Mouse (Mus musculus): ENCODE data around the gene Gm21985. TPM values are rescaled to one million over a fixed set of nuclear protein-coding genes. Genes with fewer than 3 reads are reported as not detected.
"Not testable (repeated sequence)": the region's sequence is repeated elsewhere in the genome, so short reads cannot be mapped to it uniquely, and the experiment has no call there.

Gm21985 gene
- polyA plus RNA-seq, 1 experiment, result not detected

DNA sequence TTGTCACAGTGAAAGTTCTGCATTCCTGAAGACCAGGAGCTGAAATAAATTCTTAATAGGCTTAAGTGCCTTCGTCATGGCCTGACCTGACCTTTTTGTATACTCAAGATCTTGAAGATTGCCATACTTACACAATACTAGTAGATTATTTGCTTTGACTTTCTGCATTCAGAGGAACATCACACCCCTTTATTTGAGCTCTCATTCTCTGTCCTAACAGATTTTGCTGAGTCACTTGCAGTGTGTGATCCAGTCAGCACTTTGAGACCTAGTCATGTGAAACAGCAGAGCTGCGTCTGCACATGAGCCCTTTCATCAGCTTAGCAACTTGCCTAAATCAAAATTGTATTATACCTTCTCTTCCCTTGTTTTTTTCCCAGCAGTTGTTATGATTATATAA, 167.2 kb downstream of the Gm21985 start:
- no peaks in the 10 kb centered on the region for H3K27me3 ChIP-seq (ENCODE audit: control insufficient read depth, insufficient read depth, insufficient read length)
- H3ac ChIP-seq (ENCODE audit: control insufficient read depth, insufficient read length), result no peak overlapping the region
- no peak for TF ChIP-seq SRF (IDR thresholded peaks at IDR 0.05; ENCODE audit: control insufficient read depth, insufficient read length, low read depth)
- H3K4me3 ChIP-seq, result no peak overlapping the region
- no peaks in the 10 kb centered on the region for H3K36me3 ChIP-seq (ENCODE audit: control insufficient read depth, insufficient read depth)
- H3K79me2 ChIP-seq (ENCODE audit: control insufficient read depth, insufficient read depth), result no peaks in the 10 kb centered on the region
- no peak overlapping the region for H3K4me2 ChIP-seq (ENCODE audit: low read depth)

DNA sequence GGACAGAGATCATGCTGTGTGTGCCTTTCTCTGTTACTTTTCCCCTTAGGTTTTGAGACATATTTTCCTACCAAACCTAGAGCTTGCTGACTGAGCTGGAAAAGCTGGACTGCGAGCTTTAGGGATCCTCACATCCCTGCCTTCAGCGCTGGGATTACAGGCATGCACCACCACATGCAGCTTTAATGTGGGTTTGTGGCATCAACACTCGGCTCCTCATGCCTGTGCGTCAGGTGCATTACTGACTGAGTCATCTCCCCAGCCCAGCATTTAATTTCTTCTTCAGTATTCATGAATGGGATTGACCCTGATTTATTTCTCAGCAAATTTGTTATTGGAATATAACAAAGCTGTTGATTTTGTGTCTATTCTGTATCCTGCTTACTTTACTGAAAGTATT, 170.2 kb downstream of the Gm21985 start:
- Histone ChIP-seq H3K79me2 (ENCODE audit: control insufficient read depth, insufficient read depth) (no peaks in the 10 kb centered on the region), H3K36me3 (ENCODE audit: control insufficient read depth, insufficient read depth) (no peaks in the 10 kb centered on the region), H3K4me2 (ENCODE audit: low read depth) (no peak overlapping the region), H3K4me3 (no peak overlapping the region), H3ac (ENCODE audit: control insufficient read depth, insufficient read length) (no peak overlapping the region), H3K27me3 (ENCODE audit: control insufficient read depth, insufficient read depth, insufficient read length) (no peaks in the 10 kb centered on the region)
- peak; percentile 8 to 91 (median 71) for TF ChIP-seq MYOG (IDR thresholded peaks at IDR 0.05; ENCODE audit: control insufficient read depth in 1 of 3, insufficient read depth in 1 of 3, insufficient read length in 2 of 3, low read depth in 2 of 3)
- peak; percentile 10 for TF ChIP-seq TCF3 (IDR thresholded peaks at IDR 0.05; ENCODE audit: insufficient read length, low read depth)
- peak in 2 of 3 experiments; percentile 86 to 90 for TF ChIP-seq MYOD1 (IDR thresholded peaks at IDR 0.05; ENCODE audit: control insufficient read depth in 1 of 3, insufficient read length in 2 of 3, low read depth in 2 of 3)
- no peak for TF ChIP-seq TCF12 (IDR thresholded peaks at IDR 0.05; ENCODE audit: insufficient read depth, poor library complexity, severe bottlenecking)
- TF ChIP-seq USF1 (IDR thresholded peaks at IDR 0.05; ENCODE audit: low read depth), result no peak
- no peak for TF ChIP-seq POLR2A (IDR thresholded peaks at IDR 0.05; ENCODE audit: insufficient read length, low read depth)
- TF ChIP-seq REST (IDR thresholded peaks at IDR 0.05; ENCODE audit: insufficient read depth, insufficient read length), result no peak
- no peak for TF ChIP-seq E2F4 (IDR thresholded peaks at IDR 0.05; ENCODE audit: insufficient read depth)
- TF ChIP-seq MAX (IDR thresholded peaks at IDR 0.05; ENCODE audit: low read depth), result no peak
- TF ChIP-seq CEBPB (IDR thresholded peaks at IDR 0.05; ENCODE audit: insufficient read depth, poor library complexity, severe bottlenecking), result no peak
- no peak for TF ChIP-seq SRF (IDR thresholded peaks at IDR 0.05; ENCODE audit: control insufficient read depth, insufficient read length, low read depth)
- peak; percentile 37 for TF ChIP-seq POLR2AphosphoS2 (IDR thresholded peaks at IDR 0.05; ENCODE audit: insufficient read length, low read depth)

GRCm38 (mm10) chr2:112437589-112437988, 171.5 kb downstream of the Gm21985 start:
- Histone ChIP-seq H3K4me3 (no peak overlapping the region), H3K27me3 (ENCODE audit: control insufficient read depth, insufficient read depth, insufficient read length) (no peaks in the 10 kb centered on the region), H3K4me2 (ENCODE audit: low read depth) (no peak overlapping the region), H3K36me3 (ENCODE audit: control insufficient read depth, insufficient read depth) (no peaks in the 10 kb centered on the region), H3ac (ENCODE audit: control insufficient read depth, insufficient read length) (no peak overlapping the region), H3K79me2 (ENCODE audit: control insufficient read depth, insufficient read depth) (no peaks in the 10 kb centered on the region)
- TF ChIP-seq MYOG (IDR thresholded peaks at IDR 0.05; ENCODE audit: control insufficient read depth in 1 of 3, insufficient read depth in 1 of 3, insufficient read length in 2 of 3, low read depth in 2 of 3) (no peak), MYOD1 (IDR thresholded peaks at IDR 0.05; ENCODE audit: control insufficient read depth in 1 of 3, insufficient read length in 2 of 3, low read depth in 2 of 3) (no peak), POLR2A (IDR thresholded peaks at IDR 0.05; ENCODE audit: insufficient read length, low read depth) (no peak), CEBPB (IDR thresholded peaks at IDR 0.05; ENCODE audit: insufficient read depth, poor library complexity, severe bottlenecking) (no peak), TCF3 (IDR thresholded peaks at IDR 0.05; ENCODE audit: insufficient read length, low read depth) (no peak), POLR2AphosphoS2 (IDR thresholded peaks at IDR 0.05; ENCODE audit: insufficient read length, low read depth) (no peak), E2F4 (IDR thresholded peaks at IDR 0.05; ENCODE audit: insufficient read depth) (no peak), TCF12 (IDR thresholded peaks at IDR 0.05; ENCODE audit: insufficient read depth, poor library complexity, severe bottlenecking) (no peak), MAX (IDR thresholded peaks at IDR 0.05; ENCODE audit: low read depth) (no peak), SRF (IDR thresholded peaks at IDR 0.05; ENCODE audit: control insufficient read depth, insufficient read length, low read depth) (no peak), USF1 (IDR thresholded peaks at IDR 0.05; ENCODE audit: low read depth) (no peak), REST (IDR thresholded peaks at IDR 0.05; ENCODE audit: insufficient read depth, insufficient read length) (no peak)

DNA sequence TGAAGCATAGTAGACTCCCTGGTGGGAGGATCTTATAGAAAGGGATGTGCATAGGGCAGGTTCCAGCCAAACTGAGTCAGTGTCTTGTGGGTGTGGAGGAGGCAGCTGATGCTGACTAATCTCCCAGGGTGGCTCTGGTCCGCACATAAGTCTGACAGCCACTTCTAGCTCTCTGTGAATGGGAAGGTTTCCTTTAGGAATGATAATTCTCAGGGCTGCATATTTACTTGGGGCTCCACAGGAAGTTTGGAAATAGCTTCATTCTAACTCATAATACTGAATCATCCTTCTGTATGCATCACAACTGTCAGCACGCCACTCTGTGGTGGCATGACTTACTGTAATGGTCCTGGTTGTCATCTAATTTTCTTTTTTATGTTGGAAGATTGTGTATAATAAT, 177.4 kb downstream of the Gm21985 start:
- H3K4me3 ChIP-seq, result no peak overlapping the region
- H3K4me2 ChIP-seq (ENCODE audit: low read depth), result peak overlapping the region; percentile 66
- TF ChIP-seq E2F4 (IDR thresholded peaks at IDR 0.05; ENCODE audit: insufficient read depth) (no peak), MYOG (IDR thresholded peaks at IDR 0.05; ENCODE audit: control insufficient read depth in 1 of 3, insufficient read depth in 1 of 3, insufficient read length in 2 of 3, low read depth in 2 of 3) (peak in 2 of 3 experiments; percentile 43 to 77), MYOD1 (IDR thresholded peaks at IDR 0.05; ENCODE audit: control insufficient read depth in 1 of 3, insufficient read length in 2 of 3, low read depth in 2 of 3) (peak; percentile 31 to 85 (median 65)), POLR2AphosphoS2 (IDR thresholded peaks at IDR 0.05; ENCODE audit: insufficient read length, low read depth) (no peak), SRF (IDR thresholded peaks at IDR 0.05; ENCODE audit: control insufficient read depth, insufficient read length, low read depth) (no peak), REST (IDR thresholded peaks at IDR 0.05; ENCODE audit: insufficient read depth, insufficient read length) (no peak), CEBPB (IDR thresholded peaks at IDR 0.05; ENCODE audit: insufficient read depth, poor library complexity, severe bottlenecking) (peak; percentile 91), TCF12 (IDR thresholded peaks at IDR 0.05; ENCODE audit: insufficient read depth, poor library complexity, severe bottlenecking) (peak; percentile 21), POLR2A (IDR thresholded peaks at IDR 0.05; ENCODE audit: insufficient read length, low read depth) (no peak), MAX (IDR thresholded peaks at IDR 0.05; ENCODE audit: low read depth) (no peak), USF1 (IDR thresholded peaks at IDR 0.05; ENCODE audit: low read depth) (peak; percentile 0), TCF3 (IDR thresholded peaks at IDR 0.05; ENCODE audit: insufficient read length, low read depth) (no peak)
- H3K27me3 ChIP-seq (ENCODE audit: control insufficient read depth, insufficient read depth, insufficient read length), result no peaks in the 10 kb centered on the region
- no peaks in the 10 kb centered on the region for H3K36me3 ChIP-seq (ENCODE audit: control insufficient read depth, insufficient read depth)
- H3K79me2 ChIP-seq (ENCODE audit: control insufficient read depth, insufficient read depth), result no peaks in the 10 kb centered on the region
- no peak overlapping the region for H3ac ChIP-seq (ENCODE audit: control insufficient read depth, insufficient read length)

GRCm38 (mm10) chr2:112445511-112445910, 179.4 kb downstream of the Gm21985 start:
- Histone ChIP-seq H3K79me2 (ENCODE audit: control insufficient read depth, insufficient read depth) (no peaks in the 10 kb centered on the region), H3K27me3 (ENCODE audit: control insufficient read depth, insufficient read depth, insufficient read length) (no peaks in the 10 kb centered on the region), H3ac (ENCODE audit: control insufficient read depth, insufficient read length) (no peak overlapping the region), H3K4me3 (no peak overlapping the region), H3K36me3 (ENCODE audit: control insufficient read depth, insufficient read depth) (no peaks in the 10 kb centered on the region), H3K4me2 (ENCODE audit: low read depth) (peak overlapping the region; percentile 81)
- TF ChIP-seq E2F4 (IDR thresholded peaks at IDR 0.05; ENCODE audit: insufficient read depth) (no peak), MYOG (IDR thresholded peaks at IDR 0.05; ENCODE audit: control insufficient read depth in 1 of 3, insufficient read depth in 1 of 3, insufficient read length in 2 of 3, low read depth in 2 of 3) (peak in 1 of 3 experiments; percentile 14), CEBPB (IDR thresholded peaks at IDR 0.05; ENCODE audit: insufficient read depth, poor library complexity, severe bottlenecking) (0 out of 2 replicates have a peak, but pooled peaks have one; percentile 29)

GRCm38 (mm10) chr2:112448046-112448445, 181.9 kb downstream of the Gm21985 start:
- not testable (repeated sequence) for H3K4me3 ChIP-seq; H3K36me3 ChIP-seq (ENCODE audit: control insufficient read depth, insufficient read depth); H3ac ChIP-seq (ENCODE audit: control insufficient read depth, insufficient read length); H3K79me2 ChIP-seq (ENCODE audit: control insufficient read depth, insufficient read depth); H3K4me2 ChIP-seq (ENCODE audit: low read depth); H3K27me3 ChIP-seq (ENCODE audit: control insufficient read depth, insufficient read depth, insufficient read length)

Measured in myocyte (in vitro differentiated cells).